Mouse (Mus musculus) induced T-regulatory cell, adult 2 months (primary cell): ENCODE measurements around the gene Rrm1.
"Not testable (repeated sequence)": the region's sequence is repeated elsewhere in the genome, so short reads cannot be mapped to it uniquely, and the experiment has no call there.

ENCODE experiments used
- DNase-seq: peaks from one replicate; pipeline ENCODE4 v3.0.0-alpha.2; 2012; ENCODE audit warnings: low read depth

The Rrm1 gene

DNA sequence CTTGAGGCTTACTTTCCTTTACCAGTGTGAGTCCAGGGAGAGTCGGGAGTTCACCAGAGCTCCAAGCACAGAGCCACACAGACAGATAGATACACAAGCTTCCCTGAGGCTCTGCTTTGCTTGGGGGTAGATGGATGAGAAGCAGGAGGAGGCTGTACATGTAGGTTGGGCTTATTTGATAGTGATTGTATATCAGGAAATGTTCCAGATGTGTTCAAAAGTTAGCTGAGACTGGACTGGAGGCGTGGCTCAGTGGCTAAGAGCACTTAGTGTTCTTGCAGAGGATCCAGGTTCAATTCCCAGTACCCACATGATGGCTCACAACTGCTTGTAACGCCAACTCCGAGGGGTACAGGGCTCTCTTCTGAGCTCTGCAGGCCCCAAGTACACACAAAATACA, 36.9 kb downstream of the Rrm1 start:
- no peak for DNase-seq

- DNase-seq, result no peak
Measured at GRCm38 (mm10) chr7:102478926-102479325, 37.4 kb downstream of the Rrm1 start.

- no peak for DNase-seq
Measured at GRCm38 (mm10) chr7:102479368-102480078, 38.0 kb downstream of the Rrm1 start.

DNA sequence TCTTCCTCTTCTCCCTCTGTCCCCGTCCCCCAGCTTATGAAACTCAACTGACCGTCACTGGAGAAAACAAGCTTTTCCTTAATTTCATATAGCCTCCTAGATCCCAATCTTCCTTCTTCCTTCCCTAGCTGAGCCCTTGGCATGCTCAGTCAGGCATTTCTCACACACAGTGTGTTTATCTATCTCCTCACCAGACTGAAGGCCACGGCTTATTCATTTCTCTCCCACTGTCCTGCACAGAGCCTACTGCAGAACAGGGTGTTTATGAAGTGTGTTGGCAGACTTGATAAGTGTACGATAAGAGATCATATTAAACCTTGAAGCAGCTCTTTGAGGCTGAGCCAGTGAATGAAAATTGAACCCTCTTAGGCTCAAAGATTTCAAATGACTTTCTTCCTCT, 39.3 kb downstream of the Rrm1 start:
- no peak for DNase-seq

DNA sequence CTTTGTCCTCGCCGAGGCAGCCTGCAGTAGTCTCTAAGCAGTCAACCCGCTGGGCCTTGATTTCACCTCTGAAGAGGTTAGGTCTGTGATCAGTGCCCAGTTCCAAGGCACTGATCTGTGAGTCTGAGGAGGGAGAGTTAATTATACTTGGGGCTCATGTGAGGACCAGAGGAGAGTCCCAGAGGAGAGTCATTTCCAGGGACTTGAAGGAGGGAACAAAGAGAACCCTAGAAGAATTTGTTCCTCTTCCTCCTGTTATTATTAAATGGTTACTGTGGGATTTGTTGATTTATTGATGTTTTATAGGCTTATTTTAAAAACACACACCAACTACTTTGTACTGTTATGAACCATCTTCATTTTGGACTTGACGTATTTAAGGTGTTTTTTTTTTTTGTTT, 40.1 kb downstream of the Rrm1 start, which contains the start of gene Olfr543:
Gene Olfr543, minus strand, starts transcription at position 101 of the 400 bp plus-strand sequence.
- DNase-seq, result no peak

DNA sequence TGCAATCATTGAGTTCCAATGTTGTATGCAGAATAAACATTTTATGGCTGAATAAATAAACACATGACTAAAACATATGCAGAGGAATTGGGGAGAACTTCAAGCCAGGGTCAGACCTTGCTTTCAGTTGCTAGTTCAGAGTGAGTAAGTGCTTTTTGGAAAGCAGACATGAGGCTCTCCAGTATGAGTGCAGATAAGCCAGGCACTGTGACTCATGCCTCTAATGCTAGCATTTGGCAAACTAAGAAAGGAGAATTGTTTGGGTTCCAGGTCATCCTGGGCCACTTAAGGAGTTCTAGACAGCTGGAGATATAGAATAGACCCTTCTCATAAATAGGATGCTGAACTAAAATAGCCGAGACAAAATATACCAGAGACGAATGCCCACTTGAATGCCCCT, 42.2 kb downstream of the Rrm1 start:
- DNase-seq, result no peak

GRCm38 (mm10) chr7:102484766-102485165, 43.3 kb downstream of the Rrm1 start:
- not testable (repeated sequence) for DNase-seq

- DNase-seq, result no peak
Measured at GRCm38 (mm10) chr7:102486105-102486504, 44.6 kb downstream of the Rrm1 start.

- no peak for DNase-seq
Measured at GRCm38 (mm10) chr7:102488161-102488560, 46.7 kb downstream of the Rrm1 start, which contains the start of gene Olfr544. Gene Olfr544, minus strand, starts transcription at chr7:102488313.

DNA sequence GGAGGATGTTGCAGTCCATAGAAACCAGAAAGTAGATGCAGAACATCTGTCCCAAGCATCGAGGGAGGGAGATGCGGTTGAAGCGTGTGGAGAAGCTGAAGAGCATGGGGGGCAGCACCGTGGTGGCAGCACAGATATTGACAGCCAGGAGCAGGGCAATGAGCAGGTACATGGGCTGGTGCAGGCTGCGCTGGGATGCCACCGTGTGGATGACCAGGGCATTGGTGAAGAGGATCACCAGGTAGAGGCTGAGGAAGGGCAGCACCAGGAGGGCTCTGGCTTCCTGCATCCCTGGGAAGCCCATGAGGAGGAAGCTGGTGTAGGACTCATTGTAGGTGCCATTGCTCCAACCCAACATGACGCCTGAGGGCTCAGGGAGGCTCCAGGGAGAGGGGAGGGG, 52.9 kb downstream of the Rrm1 start:
- not testable (repeated sequence) for DNase-seq

- no peak for DNase-seq
Measured at GRCm38 (mm10) chr7:102499473-102499872, 58.0 kb downstream of the Rrm1 start, which contains the start of gene Olfr545. Gene Olfr545, minus strand, starts transcription at chr7:102499573.

GRCm38 (mm10) chr7:102501986-102502385, 60.5 kb downstream of the Rrm1 start:
- no peak for DNase-seq

DNA sequence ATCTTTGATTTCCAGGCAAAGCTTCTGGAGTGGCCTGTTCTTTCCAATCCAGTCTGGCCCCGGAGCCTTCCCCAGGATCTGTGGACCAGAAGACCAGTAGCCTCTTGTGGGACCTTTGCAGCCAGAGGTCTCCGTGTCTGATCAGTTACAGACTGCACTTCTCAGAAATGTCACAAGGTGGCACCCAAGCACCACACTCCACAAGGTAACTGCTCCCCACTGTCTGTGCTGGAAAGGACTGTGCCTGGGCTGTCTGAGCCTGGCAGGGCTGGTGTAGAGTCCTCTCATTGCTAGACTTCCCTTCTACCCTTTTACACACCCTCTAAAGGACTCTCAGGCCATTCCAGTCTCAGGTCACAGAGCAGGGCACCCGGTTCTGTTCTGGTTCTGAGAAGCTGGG, 65.4 kb downstream of the Rrm1 start:
- peak; percentile 85 for DNase-seq

GRCm38 (mm10) chr7:102508066-102508465, 66.6 kb downstream of the Rrm1 start:
- DNase-seq, result no peak

DNA sequence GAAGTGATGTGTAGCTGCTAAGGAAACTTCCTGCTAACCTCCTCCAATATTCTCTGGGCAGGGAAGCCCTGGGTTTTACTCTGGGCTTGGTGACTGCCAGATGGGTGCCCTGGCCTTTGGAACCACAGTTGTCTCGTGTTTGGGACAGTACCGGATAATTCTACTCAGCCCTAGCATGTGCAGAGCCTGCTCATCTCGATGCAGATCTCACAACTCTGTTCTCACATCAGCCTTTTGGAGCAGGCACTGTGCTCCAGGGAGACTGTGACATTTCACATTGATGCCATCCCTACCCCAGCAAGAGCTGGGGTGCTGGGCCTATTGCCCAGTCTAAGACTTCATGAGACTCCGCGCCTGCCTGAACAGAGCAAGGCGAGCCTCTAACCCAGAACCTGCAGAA, 67.2 kb downstream of the Rrm1 start:
- DNase-seq, result no peak

- DNase-seq, result no peak
Measured at GRCm38 (mm10) chr7:102509726-102510125, 68.2 kb downstream of the Rrm1 start.

- no peak for DNase-seq
Measured at GRCm38 (mm10) chr7:102511927-102512326, 70.4 kb downstream of the Rrm1 start.

DNA sequence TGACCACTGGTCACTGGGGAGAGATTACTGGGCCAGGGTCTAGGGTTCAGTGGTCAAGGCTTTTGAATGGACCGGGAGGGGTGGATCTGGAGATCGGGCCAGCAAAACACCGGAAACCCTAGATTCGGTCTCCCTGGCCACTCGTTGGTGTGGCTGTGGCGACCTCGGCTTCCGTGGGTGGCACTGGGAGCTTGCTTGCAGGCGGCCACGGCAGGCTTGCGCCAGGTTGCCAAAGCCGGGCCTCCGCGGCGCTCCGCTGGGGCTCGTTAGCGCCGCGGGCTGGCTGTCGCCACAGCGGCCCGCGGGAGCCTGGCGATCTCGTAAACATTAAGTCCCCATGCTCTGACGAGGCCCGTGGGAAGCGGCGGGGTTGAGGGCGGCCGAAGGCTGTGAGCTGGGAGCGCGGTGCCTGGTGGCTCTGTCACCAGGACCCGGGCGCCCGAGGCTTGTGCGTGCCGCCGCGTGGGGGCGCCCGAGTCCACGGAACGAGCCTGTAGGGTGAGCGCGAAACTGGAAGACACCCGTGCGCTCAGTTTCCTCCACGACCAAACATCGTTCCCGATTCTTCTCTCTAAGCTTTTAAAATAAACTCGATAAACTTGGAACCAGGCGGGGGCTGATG, 71.4 kb downstream of the Rrm1 start:
- DNase-seq, result peak; percentile 88

DNA sequence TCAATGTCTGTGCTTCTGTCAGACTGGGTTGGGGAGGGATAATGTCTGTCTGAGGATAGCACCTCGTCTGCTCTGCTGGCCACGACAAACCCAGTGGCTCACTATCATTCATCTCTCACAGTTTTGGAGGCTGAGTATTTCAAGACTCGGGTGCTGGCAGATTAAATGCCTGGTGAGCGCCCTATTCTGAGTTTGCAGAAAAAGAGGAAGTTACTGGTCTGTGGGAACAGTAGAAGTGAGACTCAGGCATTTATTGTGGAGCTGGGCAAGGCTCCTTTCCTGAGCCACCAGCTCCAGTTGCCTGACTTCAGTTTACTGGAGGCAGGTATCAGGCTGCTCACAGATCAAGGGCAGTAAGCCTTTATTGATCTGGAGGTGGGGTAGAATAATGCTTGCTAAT, 72.6 kb downstream of the Rrm1 start:
- DNase-seq, result no peak

DNA sequence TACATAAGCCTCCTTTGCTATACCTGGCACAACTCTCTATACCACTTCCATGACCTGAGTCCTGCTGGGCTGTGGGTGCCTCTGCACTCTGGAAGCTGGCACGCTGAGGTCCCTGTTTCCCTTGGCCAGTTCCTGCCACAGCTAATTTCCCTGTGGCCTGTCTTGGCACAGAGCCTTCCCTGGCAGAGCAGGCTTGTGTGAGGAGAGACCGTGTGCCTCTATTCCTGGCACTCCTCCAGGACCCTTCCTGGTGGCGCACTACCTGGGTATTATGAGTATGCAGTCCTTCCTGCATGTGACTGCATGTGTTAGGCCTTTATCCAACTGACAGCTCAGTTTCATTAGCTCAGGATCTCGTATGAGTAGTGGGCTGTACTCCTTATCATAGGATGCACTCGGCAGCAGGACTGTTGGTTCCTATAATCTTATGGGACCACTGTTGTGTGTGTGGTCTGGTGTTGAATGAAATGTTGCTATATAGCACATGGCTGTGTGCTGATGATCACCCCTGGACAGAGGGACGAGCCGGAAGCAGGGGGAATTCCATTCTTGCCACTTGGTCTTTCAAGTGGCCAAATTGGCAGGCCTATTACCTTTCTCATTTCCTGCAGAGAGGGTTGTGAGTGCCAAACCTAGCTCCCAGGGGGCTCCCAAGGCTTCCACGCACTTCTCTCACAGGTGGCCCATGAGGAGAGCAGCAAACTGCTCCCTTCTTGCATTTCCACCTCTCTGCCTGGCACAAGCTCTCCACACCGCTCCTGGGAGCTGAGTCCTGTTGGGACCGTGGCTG, 75.0 kb downstream of the Rrm1 start:
- DNase-seq, result no peak

- DNase-seq, result no peak
Measured at GRCm38 (mm10) chr7:102517051-102517335, 75.5 kb downstream of the Rrm1 start.
